Mouse (Mus musculus): ENCODE data around the gene Otub2. TPM values are rescaled to one million over a fixed set of nuclear protein-coding genes. Genes with fewer than 3 reads are reported as not detected.
A peak's percentile ranks its signal among the peaks of the same experiment; 100 is the strongest.
"Not testable (repeated sequence)": the region's sequence is repeated elsewhere in the genome, so short reads cannot be mapped to it uniquely, and the experiment has no call there.

Otub2 gene
- polyA plus RNA-seq, 1 experiment from 2014 or later, result 20.6 TPM

- no peak; the same call in 1 of the 2 replicates for ATAC-seq (ENCODE audit: low FRiP score, low read depth)
Observed at GRCm38 (mm10) chr12:103425016-103425728, 36.7 kb downstream of the Otub2 start.

GRCm38 (mm10) chr12:103425729-103426470 lies 37.4 kb downstream of the Otub2 start, which contains the start of gene Ddx24:
Gene Ddx24, minus strand, starts transcription at chr12:103425830.
- Histone ChIP-seq H3K27ac (no peak within 1 kb of the TSS), H3K4me3 (peak within 1 kb of the TSS; percentile 96), H3K36me3 (peaks cover 15% of the 10 kb centered on the region), H3K4me2 (replicated peaks) (peak within 1 kb of the TSS; percentile 87), H3K9ac (peak within 1 kb of the TSS; percentile 89), H3K9me3 (no peaks in the 10 kb centered on the region), H3K27me3 (replicated peaks) (no peaks in the 10 kb centered on the region), H3K4me1 (peaks cover 29% of the 10 kb centered on the region)
- ATAC-seq (ENCODE audit: low FRiP score, low read depth), result peak; percentile 100
- WGBS, result 1% methylated on average over 33 of the region's 33 CpGs

More at GRCm38 (mm10) chr12:103425016-103425728, 36.7 kb downstream of the Otub2 start:
- H3K4me3 ChIP-seq, result peak overlapping the region; percentile 96
- H3K4me2 ChIP-seq (replicated peaks), result peak overlapping the region; percentile 87
- no peaks in the 10 kb centered on the region for H3K9me3 ChIP-seq
- no peak overlapping the region for H3K27ac ChIP-seq
- WGBS, result 10% methylated on average over 33 of the region's 33 CpGs
- peaks cover 15% of the 10 kb centered on the region for H3K36me3 ChIP-seq
- H3K9ac ChIP-seq, result peak overlapping the region; percentile 89
- H3K27me3 ChIP-seq (replicated peaks), result no peaks in the 10 kb centered on the region
- peaks cover 29% of the 10 kb centered on the region for H3K4me1 ChIP-seq

GRCm38 (mm10) chr12:103426710-103427109 lies 38.2 kb downstream of the Otub2 start:
- no peak overlapping the region for H3K4me2 ChIP-seq (replicated peaks)
- ATAC-seq (ENCODE audit: low FRiP score, low read depth), result no peak

GRCm38 (mm10) chr12:103433430-103433829 lies 44.9 kb downstream of the Otub2 start:
- Histone ChIP-seq H3K4me2 (replicated peaks) (no peak overlapping the region), H3K36me3 (no peaks in the 10 kb centered on the region), H3K27me3 (replicated peaks) (no peaks in the 10 kb centered on the region), H3K9me3 (no peaks in the 10 kb centered on the region), H3K9ac (no peak overlapping the region), H3K4me1 (no peaks in the 10 kb centered on the region), H3K4me3 (no peak overlapping the region), H3K27ac (no peak overlapping the region)
- no peak for ATAC-seq (ENCODE audit: low FRiP score, low read depth)
- 89% methylated on average over 2 of the region's 2 CpGs for WGBS

More at GRCm38 (mm10) chr12:103426710-103427109, 38.2 kb downstream of the Otub2 start:
- H3K9ac ChIP-seq, result no peak overlapping the region
- no peak overlapping the region for H3K4me3 ChIP-seq
- H3K27me3 ChIP-seq (replicated peaks), result no peaks in the 10 kb centered on the region
- H3K9me3 ChIP-seq, result no peaks in the 10 kb centered on the region
- H3K27ac ChIP-seq, result no peak overlapping the region
- WGBS, result 90% methylated on average over 7 of the region's 7 CpGs
- H3K4me1 ChIP-seq, result peaks cover 23% of the 10 kb centered on the region
- peaks cover 13% of the 10 kb centered on the region for H3K36me3 ChIP-seq

- 78% methylated on average over 8 of the region's 8 CpGs for WGBS
- H3K4me2 ChIP-seq (replicated peaks), result no peak within 1 kb of the TSS
Observed at GRCm38 (mm10) chr12:103433986-103434731, 45.7 kb downstream of the Otub2 start, which contains the start of gene Ifi27. Gene Ifi27, plus strand, starts transcription at chr12:103434211.

GRCm38 (mm10) chr12:103434861-103435260 lies 46.4 kb downstream of the Otub2 start:
- H3K4me2 ChIP-seq (replicated peaks), result no peak overlapping the region
- H3K4me1 ChIP-seq, result no peaks in the 10 kb centered on the region
- no peaks in the 10 kb centered on the region for H3K27me3 ChIP-seq (replicated peaks)
- H3K36me3 ChIP-seq, result no peaks in the 10 kb centered on the region
- no peak overlapping the region for H3K4me3 ChIP-seq
- no peaks in the 10 kb centered on the region for H3K9me3 ChIP-seq
- no peak for ATAC-seq (ENCODE audit: low FRiP score, low read depth)
- no peak overlapping the region for H3K27ac ChIP-seq
- H3K9ac ChIP-seq, result no peak overlapping the region

More at GRCm38 (mm10) chr12:103433986-103434731, 45.7 kb downstream of the Otub2 start, which contains the start of gene Ifi27:
- Histone ChIP-seq H3K9me3 (no peaks in the 10 kb centered on the region), H3K4me1 (no peaks in the 10 kb centered on the region), H3K9ac (no peak within 1 kb of the TSS), H3K27me3 (replicated peaks) (no peaks in the 10 kb centered on the region), H3K27ac (no peak within 1 kb of the TSS), H3K36me3 (no peaks in the 10 kb centered on the region), H3K4me3 (no peak within 1 kb of the TSS)
- no peak for ATAC-seq (ENCODE audit: low FRiP score, low read depth)

- Histone ChIP-seq H3K4me3 (no peak overlapping the region), H3K36me3 (no peaks in the 10 kb centered on the region), H3K9me3 (no peaks in the 10 kb centered on the region), H3K9ac (no peak overlapping the region), H3K27me3 (replicated peaks) (no peaks in the 10 kb centered on the region), H3K4me2 (replicated peaks) (no peak overlapping the region), H3K27ac (no peak overlapping the region), H3K4me1 (no peaks in the 10 kb centered on the region)
- ATAC-seq (ENCODE audit: low FRiP score, low read depth), result no peak
- WGBS, result 87% methylated on average over 1 of the region's 1 CpGs
Observed at GRCm38 (mm10) chr12:103437601-103438000, 49.1 kb downstream of the Otub2 start.

GRCm38 (mm10) chr12:103443524-103443923 lies 55.0 kb downstream of the Otub2 start, which contains the start of gene Ifi27l2a:
Gene Ifi27l2a, minus strand, starts transcription at chr12:103443680.
- Histone ChIP-seq H3K27ac (no peak within 1 kb of the TSS), H3K4me3 (no peak within 1 kb of the TSS), H3K27me3 (replicated peaks) (no peaks in the 10 kb centered on the region), H3K4me2 (replicated peaks) (no peak within 1 kb of the TSS), H3K36me3 (no peaks in the 10 kb centered on the region), H3K4me1 (no peaks in the 10 kb centered on the region), H3K9me3 (no peaks in the 10 kb centered on the region), H3K9ac (no peak within 1 kb of the TSS)
- ATAC-seq (ENCODE audit: low FRiP score, low read depth), result no peak
- WGBS, result 66% methylated on average over 3 of the region's 3 CpGs

GRCm38 (mm10) chr12:103444261-103444660 lies 55.8 kb downstream of the Otub2 start:
- not testable (repeated sequence) for H3K4me2 ChIP-seq (replicated peaks); H3K9me3 ChIP-seq; H3K27ac ChIP-seq; H3K4me3 ChIP-seq; ATAC-seq (ENCODE audit: low FRiP score, low read depth); H3K9ac ChIP-seq; H3K27me3 ChIP-seq (replicated peaks); H3K4me1 ChIP-seq; H3K36me3 ChIP-seq
- WGBS, result 44% methylated on average over 5 of the region's 7 CpGs

- 84% methylated on average over 3 of the region's 3 CpGs for WGBS
- H3K27ac ChIP-seq, result no peak overlapping the region
- H3K9ac ChIP-seq, result no peak overlapping the region
- H3K36me3 ChIP-seq, result no peaks in the 10 kb centered on the region
- no peak for ATAC-seq (ENCODE audit: low FRiP score, low read depth)
- H3K4me3 ChIP-seq, result no peak overlapping the region
- no peaks in the 10 kb centered on the region for H3K9me3 ChIP-seq
- H3K4me2 ChIP-seq (replicated peaks), result no peak overlapping the region
- no peaks in the 10 kb centered on the region for H3K27me3 ChIP-seq (replicated peaks)
- no peaks in the 10 kb centered on the region for H3K4me1 ChIP-seq
Observed at GRCm38 (mm10) chr12:103445060-103445459, 56.6 kb downstream of the Otub2 start.

GRCm38 (mm10) chr12:103453361-103453760 lies 64.9 kb downstream of the Otub2 start:
- H3K36me3 ChIP-seq, result no peaks in the 10 kb centered on the region
- H3K4me1 ChIP-seq, result no peaks in the 10 kb centered on the region
- H3K4me2 ChIP-seq (replicated peaks), result no peak overlapping the region
- no peak for ATAC-seq (ENCODE audit: low FRiP score, low read depth)
- H3K27me3 ChIP-seq (replicated peaks), result no peaks in the 10 kb centered on the region
- H3K9me3 ChIP-seq, result no peaks in the 10 kb centered on the region
- no peak overlapping the region for H3K4me3 ChIP-seq
- H3K27ac ChIP-seq, result no peak overlapping the region
- no peak overlapping the region for H3K9ac ChIP-seq
